Mouse (Mus musculus) c-Kit-positive CD71-positive TER-119-negative erythroid progenitor cells, embryonic 14.5 days (primary cell): ENCODE measurements around the gene Bod1.
A peak's percentile ranks its signal among the peaks of the same experiment; 100 is the strongest.

Experiments
- DNase-seq: peaks from one replicate; pipeline ENCODE4 v3.0.0-alpha.2; 2013; ENCODE audit warnings: low read depth

Bod1 gene

GRCm38 (mm10) chr11:31671354-31672169 is at the start of gene Bod1:
Bod1 (minus strand) TSS chr11:31671885.
- peak; percentile 89 for DNase-seq

GRCm38 (mm10) chr11:31719090-31719489 is 47.4 kb upstream of the Bod1 start:
- DNase-seq, result no peak

GRCm38 (mm10) chr11:31717926-31718735 is 46.4 kb upstream of the Bod1 start:
- DNase-seq, result no peak

- DNase-seq, result no peak
Measured at GRCm38 (mm10) chr11:31713641-31714121, 42.0 kb upstream of the Bod1 start.

- DNase-seq, result no peak
Measured at GRCm38 (mm10) chr11:31713116-31713515, 41.4 kb upstream of the Bod1 start.

GRCm38 (mm10) chr11:31707771-31708170 is 36.1 kb upstream of the Bod1 start:
- DNase-seq, result peak; percentile 16

GRCm38 (mm10) chr11:31703173-31703572 is 31.5 kb upstream of the Bod1 start:
- no peak for DNase-seq

GRCm38 (mm10) chr11:31701901-31702300 is 30.2 kb upstream of the Bod1 start:
- no peak for DNase-seq

- DNase-seq, result no peak
Measured at GRCm38 (mm10) chr11:31699502-31699901, 27.8 kb upstream of the Bod1 start.

- no peak for DNase-seq
Measured at GRCm38 (mm10) chr11:31694801-31695200, 23.1 kb upstream of the Bod1 start.

GRCm38 (mm10) chr11:31694109-31694508 is 22.4 kb upstream of the Bod1 start:
- no peak for DNase-seq

- no peak for DNase-seq
Measured at GRCm38 (mm10) chr11:31693322-31693721, 21.6 kb upstream of the Bod1 start.

GRCm38 (mm10) chr11:31688956-31689355 is 17.3 kb upstream of the Bod1 start:
- DNase-seq, result no peak

GRCm38 (mm10) chr11:31684913-31685567 is 13.4 kb upstream of the Bod1 start:
- DNase-seq, result no peak

GRCm38 (mm10) chr11:31684126-31684525 is 12.4 kb upstream of the Bod1 start:
- no peak for DNase-seq

GRCm38 (mm10) chr11:31679840-31680381 is 8.2 kb upstream of the Bod1 start:
- no peak for DNase-seq

- no peak for DNase-seq
Measured at GRCm38 (mm10) chr11:31677309-31677708, 5.6 kb upstream of the Bod1 start.

- no peak for DNase-seq
Measured at GRCm38 (mm10) chr11:31676661-31677252, 5.1 kb upstream of the Bod1 start.

- DNase-seq, result peak; percentile 57
Measured at GRCm38 (mm10) chr11:31675430-31675829, 3.7 kb upstream of the Bod1 start.

GRCm38 (mm10) chr11:31672170-31672563 is 482 bp upstream of the Bod1 start:
- no peak for DNase-seq

- DNase-seq, result no peak
Measured at GRCm38 (mm10) chr11:31670468-31670921, 1.2 kb downstream of the Bod1 start.
